14 mouse cellular contexts compared by ENCODE assay signal in the genomic region with DNA sequence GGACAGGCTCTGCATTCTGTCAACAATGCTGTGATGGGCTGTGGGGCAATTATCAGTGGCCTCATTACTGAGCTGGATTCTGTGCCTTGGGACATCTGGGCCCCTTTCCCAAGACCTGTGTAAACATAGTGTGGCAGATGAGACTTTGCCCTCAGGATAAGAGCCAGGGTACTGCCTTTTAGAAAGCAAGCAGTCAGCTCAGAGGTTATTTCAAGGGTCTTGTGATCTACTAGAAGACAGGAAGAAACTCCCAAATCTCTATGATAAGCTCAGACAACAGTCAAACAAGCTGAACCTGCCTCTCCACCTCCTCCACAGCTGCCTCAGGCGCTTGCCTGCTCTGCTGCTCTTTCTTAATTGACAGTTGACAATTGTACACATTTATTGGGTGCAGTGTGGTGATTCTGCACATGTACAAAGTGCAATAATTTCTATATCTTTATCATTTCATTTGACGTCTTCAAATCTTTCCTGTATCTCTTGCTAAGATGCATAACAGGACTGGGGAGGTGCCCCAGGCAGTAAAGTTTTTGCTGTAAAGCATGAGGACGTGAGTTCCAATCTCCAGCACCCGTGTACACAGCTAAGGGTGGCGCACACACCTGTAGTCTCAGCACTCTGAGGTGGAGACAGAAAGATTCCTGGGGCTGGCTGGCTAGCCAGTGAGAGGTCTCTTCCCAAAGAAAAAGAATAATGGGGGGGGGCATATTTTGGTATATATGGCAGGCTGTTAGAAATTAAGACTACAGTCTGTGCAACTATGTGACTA. TPM values are rescaled to one million over a fixed set of nuclear protein-coding genes. Genes with fewer than 3 reads are reported as not detected.
DNase-seq lines count a peak whose midpoint lies in the region; ATAC-seq lines count a peak whose summit lies in the region.
"Had no signal": no experiment of that assay in that cellular context is flagged by ENCODE, and none has a peak within 500 bp of the region (broad histone marks: within the 10 kb centered on the region; RNA-seq: fewer than 3 reads in every experiment).

No protein-coding gene starts in this region.

- H3K9me3 ChIP-seq in heart, embryonic 15.5 days (replicated peaks), result no peaks in the 10 kb centered on the region

- no peak overlapping the region for H3K4me3 ChIP-seq in heart, embryonic 15.5 days

- H3K4me1 ChIP-seq in heart, embryonic 15.5 days (replicated peaks), result peaks cover 5% of the 10 kb centered on the region; the same call in 1 of the 2 replicates

- no peaks in the 10 kb centered on the region for H3K36me3 ChIP-seq in heart, embryonic 15.5 days

- DNase-seq in heart, postnatal 4 days, result no peak
- DNase-seq in urinary bladder, postnatal 14 days (ENCODE audit: low spot score), result peak; percentile 23
- DNase-seq in urinary bladder, postnatal 4 days (ENCODE audit: low spot score in 2 of 2), result no peak
- DNase-seq in liver, result peak; percentile 27
- DNase-seq in yolk sac, embryonic 10.5 days (ENCODE audit: low spot score), result peak; percentile 88
- no peak for DNase-seq in right cerebral cortex, postnatal 14 days
- DNase-seq in gastrocnemius, postnatal 14 days, result no peak
- DNase-seq: adrenal gland, postnatal 10 days; heart, postnatal 14 days; layer of hippocampus, postnatal 36 days had no signal

- WGBS in heart, embryonic 15.5 days, result 63% methylated on average over 5 of the region's 5 CpGs

- H3K27ac ChIP-seq in heart, embryonic 15.5 days, result no peak overlapping the region

- H3K4me2 ChIP-seq in heart, embryonic 15.5 days, result no peak overlapping the region

- H3K27me3 ChIP-seq in heart, embryonic 15.5 days, result no peaks in the 10 kb centered on the region
- H3K27me3 ChIP-seq: Patski had no signal

- ATAC-seq in heart, embryonic 15.5 days (replicated peaks; ENCODE audit: insufficient number of reproducible peaks, insufficient read depth, low FRiP score, low read depth), result 0 out of 2 replicates have a peak, but pooled peaks have one; percentile 39
- ATAC-seq: forebrain, embryonic 16.5 days; Patski had no signal

- intact Hi-C loops in gastrocnemius, postnatal 14 days (cut with DNase I; ENCODE audit: low total_unique reads), result no loop called here

- no peak overlapping the region for H3K9ac ChIP-seq in heart, embryonic 15.5 days

RNA-seq across cellular contexts. Expression of gene Fdx1, which starts 32.2 kb away (rescaled TPM):
- 82.9 and 102 TPM in 2 replicates for polyA plus RNA-seq in heart, embryonic 15.5 days (2015; fragmentation: Nextera tagmentation; extraction: Ambion mirVana)
- total RNA-seq in heart, postnatal 4 days (2021), result 10 to 100 TPM; 76.0 to 80.9 TPM
- total RNA-seq in gastrocnemius, postnatal 14 days (2021), result 10 to 100 TPM; 36.7 to 42.8 TPM
- total RNA-seq: monocyte, adult 5-6 weeks had no signal

RNA-seq across cellular contexts. Expression of gene Rdx, which starts 51.5 kb away (rescaled TPM):
- 92.0 and 102 TPM in 2 replicates for polyA plus RNA-seq in heart, embryonic 15.5 days (2015; fragmentation: Nextera tagmentation; extraction: Ambion mirVana)
- 100 to 1,000 TPM; 124 TPM for total RNA-seq in heart, postnatal 4 days (2021)
- 100 to 1,000 TPM; 101 to 103 TPM for total RNA-seq in gastrocnemius, postnatal 14 days (2021)

Comparison
In these comparisons a context has a peak if more than half of its experiments do, and no peak if none do; other contexts are left out.
1. DNase-seq: peak in urinary bladder, postnatal 14 days (single experiment), liver (single experiment) and yolk sac, embryonic 10.5 days (single experiment); none in heart, postnatal 4 days (single experiment), urinary bladder, postnatal 4 days (0 of 2), right cerebral cortex, postnatal 14 days (single experiment) and gastrocnemius, postnatal 14 days (single experiment).